Mouse (Mus musculus) liver, adult 2 months (tissue): ENCODE measurements around the gene Fcor.

Experiments
- CTCF ChIP-seq: fragments of 200-500 bp; IDR thresholded peaks from 2 replicates; pipeline ENCODE4 v1.5.1; 2011; ENCODE audit warnings: low read depth, low read length, control low read depth
- POLR2A ChIP-seq: fragments of 200-500 bp; IDR thresholded peaks from 2 replicates; pipeline ENCODE4 v1.6.1; 2011; ENCODE audit warnings: low read length, control low read depth; ENCODE audit not compliant: insufficient read depth; ENCODE audit errors: extremely low read depth

- TF ChIP-seq POLR2A (no peak), CTCF (no peak)
Observed at GRCm38 (mm10) chr8:3674671-3675070, 2.5 kb upstream of the Fcor start.
